Mouse (Mus musculus) 416B (cell line): Measurements from ENCODE around the gene Brf1.

Experiments used
- DNase-seq: peaks from one replicate; pipeline ENCODE4 v3.0.0; 2011; ENCODE audit warnings: low read depth

The Brf1 gene

DNA sequence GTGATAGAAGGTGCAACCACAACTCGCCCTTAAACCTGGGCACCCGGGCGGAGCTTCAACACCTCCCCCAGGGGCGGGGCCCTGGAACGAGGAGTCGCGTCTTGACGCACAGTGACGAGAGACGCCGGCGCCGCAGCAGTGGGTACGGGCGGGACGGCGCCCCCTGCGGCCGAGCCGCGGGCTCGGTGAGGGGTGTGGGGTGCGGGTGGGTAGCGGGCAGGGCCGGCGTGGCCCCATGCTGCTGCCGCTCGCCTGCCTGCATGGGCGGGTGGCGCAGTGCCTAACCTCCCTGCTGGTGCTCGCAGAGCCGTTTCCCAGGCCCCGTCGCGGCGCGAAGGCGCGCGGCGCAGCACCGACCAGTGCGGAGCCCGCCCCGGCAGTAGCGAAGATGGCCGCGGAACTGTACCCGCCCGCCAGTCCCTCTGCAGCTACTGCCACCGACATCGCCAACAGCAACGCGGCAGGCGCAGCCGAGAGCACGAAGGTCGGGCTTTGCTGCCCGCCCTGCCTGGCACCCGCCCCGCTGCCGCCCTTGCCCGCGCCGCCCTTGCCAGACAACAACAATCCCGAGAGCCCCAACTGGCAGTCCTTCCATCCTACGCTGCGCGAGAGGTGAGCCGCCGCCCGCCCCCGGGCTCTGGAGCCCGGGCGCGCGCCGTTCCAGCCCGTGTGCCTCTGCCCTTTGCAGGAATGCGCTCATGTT is 24.0 kb downstream of the Brf1 start, which contains the start of gene Btbd6:
Gene Btbd6, plus strand, starts transcription at position 112 of the 703 bp plus-strand sequence.
- DNase-seq, result no peak

- DNase-seq, result no peak
Observed at GRCm38 (mm10) chr12:112974736-112975135, 25.8 kb downstream of the Brf1 start.

DNA sequence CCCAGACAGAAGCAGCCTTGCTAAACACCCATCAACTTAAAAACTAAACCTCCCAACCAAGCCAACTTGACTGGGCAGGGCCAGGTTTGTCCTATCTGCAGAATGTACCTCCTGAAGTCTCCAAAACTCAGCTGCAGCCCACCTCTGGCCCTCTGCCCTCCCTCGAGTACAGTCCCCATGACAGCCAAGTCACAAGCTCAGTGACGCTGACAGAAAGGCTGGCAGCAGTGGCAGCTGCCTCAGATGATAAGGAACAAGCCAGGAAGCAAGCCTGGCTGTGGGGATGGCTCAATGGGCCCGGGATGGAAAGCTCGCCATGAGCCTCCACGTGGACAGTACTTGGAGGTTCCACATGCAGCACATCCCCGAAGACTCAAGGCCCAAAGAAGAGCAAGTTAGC is 30.9 kb downstream of the Brf1 start:
- DNase-seq, result no peak

GRCm38 (mm10) chr12:112968943-112969342 is 31.6 kb downstream of the Brf1 start:
- no peak for DNase-seq

DNA sequence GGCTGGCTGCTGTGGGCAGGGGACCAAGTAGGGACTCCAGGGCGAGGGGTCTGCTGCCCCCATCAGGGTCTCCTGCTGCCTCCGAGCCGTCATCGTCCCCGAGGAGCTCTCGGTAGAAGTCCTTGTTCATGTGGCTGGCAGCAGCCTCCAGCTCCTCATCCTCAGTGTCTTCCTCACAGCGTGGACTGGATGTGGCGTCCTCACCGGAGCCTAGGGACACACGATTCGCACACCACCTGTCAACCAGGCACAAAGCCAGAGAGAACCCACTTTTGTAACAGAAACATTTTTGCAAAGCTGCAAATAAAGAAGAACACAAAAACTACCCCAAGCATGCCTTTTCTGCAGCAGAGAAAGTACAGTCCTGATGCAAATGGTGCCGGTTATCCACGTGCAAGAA is 34.7 kb downstream of the Brf1 start:
- DNase-seq, result no peak

DNA sequence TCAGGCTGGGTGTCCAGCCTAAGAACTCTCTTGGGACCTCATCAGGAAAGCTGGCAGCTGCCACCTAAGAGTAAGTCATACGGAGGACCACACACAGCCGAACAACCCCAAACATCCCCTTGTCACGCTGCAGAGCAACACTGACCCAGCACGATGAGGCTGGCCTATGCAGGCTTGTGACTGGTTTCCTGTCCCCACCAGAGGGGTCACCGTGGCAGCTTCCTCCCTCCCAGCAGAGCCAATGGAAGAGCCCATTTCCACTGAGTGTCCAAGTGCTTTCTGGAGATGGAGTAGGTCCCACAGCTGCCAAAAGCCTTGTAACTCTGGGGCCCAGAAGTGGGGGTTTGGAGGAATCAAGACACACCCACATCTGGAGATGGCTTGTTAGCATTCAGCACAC is 38.6 kb downstream of the Brf1 start:
- DNase-seq, result no peak

GRCm38 (mm10) chr12:112961428-112961827 is 39.1 kb downstream of the Brf1 start:
- no peak for DNase-seq

- no peak for DNase-seq
Observed at GRCm38 (mm10) chr12:112959421-112959820, 41.1 kb downstream of the Brf1 start.

GRCm38 (mm10) chr12:112958303-112958702 is 42.2 kb downstream of the Brf1 start:
- DNase-seq, result peak; percentile 46

- DNase-seq, result peak; percentile 70
Observed at GRCm38 (mm10) chr12:112955800-112956199, 44.7 kb downstream of the Brf1 start.

DNA sequence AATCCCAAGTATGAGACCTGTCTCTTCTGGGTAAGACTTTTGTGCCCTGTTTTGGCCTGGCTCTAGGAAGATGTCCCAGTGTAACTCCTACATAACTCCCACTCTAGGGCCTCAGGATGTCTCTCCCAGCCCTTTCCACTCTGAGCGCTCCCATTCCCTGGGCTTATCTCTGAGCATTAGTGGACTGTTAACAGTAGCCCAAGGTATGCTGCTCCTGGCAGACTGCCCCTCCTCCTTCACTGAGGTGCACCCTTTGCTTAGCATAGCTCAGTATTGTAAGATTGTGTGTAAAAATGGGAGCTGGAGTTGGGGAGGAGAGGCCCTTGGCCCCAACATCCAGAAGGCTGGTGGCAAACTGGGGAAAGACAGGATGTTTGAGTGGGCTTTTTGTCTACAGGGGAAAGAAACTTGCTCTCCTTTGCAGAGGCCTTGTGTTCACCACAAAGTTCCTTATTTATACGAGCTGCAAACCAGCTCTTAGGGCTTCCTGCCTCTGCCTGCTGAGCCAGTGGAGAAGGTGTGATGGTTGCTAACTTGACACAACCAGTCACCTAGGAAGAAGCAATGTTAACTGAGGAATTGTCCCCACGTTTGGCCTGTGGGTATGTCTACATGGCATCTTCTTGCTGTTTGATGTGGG is 47.5 kb downstream of the Brf1 start:
- DNase-seq, result peak; percentile 52

DNA sequence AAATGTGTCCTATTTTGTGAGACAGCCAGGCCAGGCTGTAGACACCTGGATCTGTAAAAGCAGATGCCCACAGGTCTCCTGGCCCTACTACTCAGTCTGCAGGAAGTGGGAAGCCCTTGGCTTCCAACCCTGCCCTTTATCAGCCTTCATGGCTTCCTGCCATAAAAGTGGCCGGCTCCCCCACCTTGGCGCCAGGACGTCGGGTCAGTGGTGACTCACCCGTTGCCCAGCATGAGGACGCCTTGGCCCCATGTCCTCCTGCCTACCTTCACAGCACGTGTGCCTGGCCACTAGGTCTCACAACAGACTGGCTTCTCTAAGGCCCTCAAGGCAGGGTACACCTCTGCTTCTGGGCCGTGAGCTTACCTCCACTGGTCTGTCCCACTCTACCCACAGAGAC is 48.1 kb downstream of the Brf1 start:
- DNase-seq, result peak; percentile 86

- DNase-seq, result peak; percentile 33
Observed at GRCm38 (mm10) chr12:112951150-112951842, 49.2 kb downstream of the Brf1 start.

- peak; percentile 11 for DNase-seq
Observed at GRCm38 (mm10) chr12:112950761-112951129, 49.8 kb downstream of the Brf1 start.

GRCm38 (mm10) chr12:112950040-112950760 is 50.3 kb downstream of the Brf1 start:
- peak; percentile 83 for DNase-seq

DNA sequence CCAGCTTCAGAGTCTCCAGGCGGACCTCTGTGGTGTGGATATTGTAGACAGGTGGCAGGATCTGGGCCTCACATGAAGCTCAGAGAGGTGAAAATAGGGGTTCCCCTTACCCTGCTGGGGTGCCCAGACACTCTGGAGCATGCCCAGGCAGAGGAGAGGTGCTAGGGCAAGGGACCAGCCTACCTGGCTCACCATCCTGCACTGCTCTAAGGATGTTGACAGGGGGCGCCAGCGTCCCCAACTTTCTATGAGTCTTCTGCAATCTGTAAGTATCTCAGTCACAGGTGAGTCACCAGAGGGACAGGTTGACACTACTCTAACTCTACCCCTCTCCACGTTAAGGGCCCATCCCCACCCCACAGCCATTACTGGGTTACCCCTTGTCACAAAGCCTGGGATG is 53.2 kb downstream of the Brf1 start:
- DNase-seq, result peak; percentile 47

- DNase-seq, result no peak
Observed at GRCm38 (mm10) chr12:112943669-112944068, 56.8 kb downstream of the Brf1 start.

DNA sequence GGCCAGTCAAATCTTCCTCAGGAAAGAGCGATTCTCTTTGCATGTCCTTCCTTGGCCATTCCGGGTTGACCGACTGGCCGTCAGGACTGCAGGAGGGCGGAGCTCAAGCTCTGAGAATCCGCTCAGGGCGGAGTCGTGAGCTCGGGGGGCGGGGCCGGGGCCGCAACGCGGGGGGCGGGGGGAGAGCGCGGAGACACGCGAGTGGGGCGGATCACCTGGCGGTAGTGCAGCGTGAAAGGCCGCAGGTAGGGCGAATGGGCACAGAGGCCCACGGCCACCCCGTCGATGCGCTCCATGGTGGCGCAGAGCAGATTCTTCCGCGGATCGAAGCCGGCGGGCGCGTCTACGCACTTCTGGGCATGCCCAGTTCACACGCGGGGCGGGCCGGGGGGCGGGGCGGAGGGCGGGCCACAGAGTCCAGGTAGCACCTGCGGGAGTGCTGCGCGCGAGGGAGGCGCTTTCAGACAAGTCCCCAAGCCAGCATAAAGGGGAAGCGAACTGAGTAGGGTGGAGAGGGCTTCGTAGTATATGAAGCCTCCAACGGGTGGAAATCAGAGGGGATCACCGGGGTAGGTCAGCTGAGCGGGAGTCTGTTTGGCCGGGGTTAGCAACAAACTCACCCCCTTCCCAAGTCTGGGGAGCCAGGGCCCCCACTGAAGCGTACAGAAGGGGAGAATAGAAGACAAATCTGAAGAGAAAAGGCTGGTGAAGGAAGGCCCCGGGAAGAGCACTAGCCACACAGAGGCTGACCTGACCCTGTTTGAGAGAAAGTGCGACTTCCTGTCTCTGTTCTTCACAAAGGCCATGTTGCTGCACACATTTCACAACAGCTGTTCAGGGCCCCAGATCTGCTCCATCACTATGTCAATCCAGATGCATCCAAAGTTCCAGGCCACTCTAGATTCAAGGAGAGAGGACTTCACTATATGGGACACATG is 58.5 kb downstream of the Brf1 start, which contains the start of gene Nudt14:
Gene Nudt14, minus strand, starts transcription at position 349 of the 938 bp plus-strand sequence.
- peak; percentile 89 for DNase-seq

- no peak for DNase-seq
Observed at GRCm38 (mm10) chr12:112941156-112941775, 59.2 kb downstream of the Brf1 start.

DNA sequence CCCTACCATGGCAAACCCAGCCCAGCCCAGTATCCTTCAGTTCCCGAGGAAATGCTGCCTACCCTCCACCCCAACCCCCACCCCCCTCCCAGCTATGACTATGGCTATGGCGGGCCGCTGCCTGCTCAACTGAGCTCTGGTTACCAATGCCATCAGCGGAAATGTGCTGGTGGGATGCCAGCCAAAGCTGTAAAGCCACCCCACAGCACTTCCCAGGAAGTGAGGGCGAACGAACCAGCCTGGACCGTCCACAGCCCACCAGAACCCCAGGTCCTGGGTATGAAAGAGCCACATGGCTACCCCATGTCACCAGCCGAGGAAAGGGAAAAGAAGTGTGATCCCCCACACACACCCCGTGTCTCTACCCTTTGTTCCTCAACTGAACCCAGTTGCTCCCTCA is 59.8 kb downstream of the Brf1 start:
- DNase-seq, result peak; percentile 37

- DNase-seq, result no peak
Observed at GRCm38 (mm10) chr12:112940238-112940637, 60.3 kb downstream of the Brf1 start.
